Mouse (Mus musculus): ENCODE data around the gene Aktip. TPM values are rescaled to one million over a fixed set of nuclear protein-coding genes. Genes with fewer than 3 reads are reported as not detected.

The Aktip gene
- total and polyA plus RNA-seq, 2 experiments from 2014 or later = 133 TPM

GRCm38 (mm10) chr8:91170152-91170551 is 29.6 kb downstream of the Aktip start:
- ATAC-seq (ENCODE audit: low FRiP score) = no peak
- Histone ChIP-seq H3K27me3 (ENCODE audit: insufficient read depth, low read length) (no peaks in the 10 kb centered on the region), H3K9ac (replicated peaks; ENCODE audit: low read length, poor library complexity, severe bottlenecking) (no peak overlapping the region), H3K9me3 (ENCODE audit: low read length) (0 out of 2 replicates have a peak, but pooled peaks cover 2% of the 10 kb centered on the region), H3K27ac (ENCODE audit: low read depth, low read length) (peak overlapping the region; percentile 55; the same call in 1 of the 2 replicates), H3K4me2 (ENCODE audit: low read depth, low read length, poor library complexity, severe bottlenecking) (no peak overlapping the region), H3K4me1 (ENCODE audit: insufficient read depth, low read length) (peaks cover 13% of the 10 kb centered on the region; the same call in 1 of the 2 replicates), H3K36me3 (ENCODE audit: insufficient read depth, low read length) (no peaks in the 10 kb centered on the region), H3K4me3 (ENCODE audit: low read depth, low read length) (no peak overlapping the region)
- TF ChIP-seq CTCF (IDR thresholded peaks at IDR 0.05) = no peak
- 77% methylated on average over 6 of the region's 6 CpGs for WGBS
- no peak for DNase-seq (ENCODE audit: low spot score)

GRCm38 (mm10) chr8:91159959-91160800 is 39.6 kb downstream of the Aktip start:
- H3K9me3 ChIP-seq (ENCODE audit: low read length) = no peaks in the 10 kb centered on the region
- 30% methylated on average over 15 of the region's 15 CpGs for WGBS
- no peak for TF ChIP-seq CTCF (IDR thresholded peaks at IDR 0.05)
- H3K36me3 ChIP-seq (ENCODE audit: insufficient read depth, low read length) = no peaks in the 10 kb centered on the region
- DNase-seq (ENCODE audit: low spot score) (peak; percentile 19), ATAC-seq (ENCODE audit: low FRiP score) (peak; percentile 13; the same call in 1 of the 2 replicates)
- H3K27ac ChIP-seq (ENCODE audit: low read depth, low read length) = no peak overlapping the region
- H3K4me3 ChIP-seq (ENCODE audit: low read depth, low read length) = no peak overlapping the region
- H3K27me3 ChIP-seq (ENCODE audit: insufficient read depth, low read length) = no peaks in the 10 kb centered on the region
- no peak overlapping the region for H3K9ac ChIP-seq (replicated peaks; ENCODE audit: low read length, poor library complexity, severe bottlenecking)
- no peaks in the 10 kb centered on the region; the same call in 1 of the 2 replicates for H3K4me1 ChIP-seq (ENCODE audit: insufficient read depth, low read length)
- no peak overlapping the region for H3K4me2 ChIP-seq (ENCODE audit: low read depth, low read length, poor library complexity, severe bottlenecking)

GRCm38 (mm10) chr8:91158617-91159016 is 41.2 kb downstream of the Aktip start:
- DNase-seq (ENCODE audit: low spot score) = no peak
- H3K36me3 ChIP-seq (ENCODE audit: insufficient read depth, low read length) = no peaks in the 10 kb centered on the region
- H3K9me3 ChIP-seq (ENCODE audit: low read length) = no peaks in the 10 kb centered on the region
- no peaks in the 10 kb centered on the region; the same call in 1 of the 2 replicates for H3K4me1 ChIP-seq (ENCODE audit: insufficient read depth, low read length)
- no peak for ATAC-seq (ENCODE audit: low FRiP score)
- H3K4me3 ChIP-seq (ENCODE audit: low read depth, low read length) = no peak overlapping the region
- WGBS = 95% methylated on average over 10 of the region's 10 CpGs
- no peak for TF ChIP-seq CTCF (IDR thresholded peaks at IDR 0.05)
- H3K4me2 ChIP-seq (ENCODE audit: low read depth, low read length, poor library complexity, severe bottlenecking) = no peak overlapping the region
- H3K27me3 ChIP-seq (ENCODE audit: insufficient read depth, low read length) = no peaks in the 10 kb centered on the region
- no peak overlapping the region for H3K27ac ChIP-seq (ENCODE audit: low read depth, low read length)
- H3K9ac ChIP-seq (replicated peaks; ENCODE audit: low read length, poor library complexity, severe bottlenecking) = no peak overlapping the region

- 51% methylated on average over 6 of the region's 6 CpGs for WGBS
- Histone ChIP-seq H3K9ac (replicated peaks; ENCODE audit: low read length, poor library complexity, severe bottlenecking) (no peak overlapping the region), H3K27ac (ENCODE audit: low read depth, low read length) (no peak overlapping the region), H3K27me3 (ENCODE audit: insufficient read depth, low read length) (no peaks in the 10 kb centered on the region), H3K4me1 (ENCODE audit: insufficient read depth, low read length) (no peaks in the 10 kb centered on the region; the same call in 1 of the 2 replicates), H3K9me3 (ENCODE audit: low read length) (no peaks in the 10 kb centered on the region), H3K4me3 (ENCODE audit: low read depth, low read length) (no peak overlapping the region), H3K36me3 (ENCODE audit: insufficient read depth, low read length) (no peaks in the 10 kb centered on the region), H3K4me2 (ENCODE audit: low read depth, low read length, poor library complexity, severe bottlenecking) (no peak overlapping the region)
- TF ChIP-seq CTCF (IDR thresholded peaks at IDR 0.05) = peak; percentile 49
- ATAC-seq (ENCODE audit: low FRiP score) = no peak
- DNase-seq (ENCODE audit: low spot score) = peak; percentile 5
Measured at GRCm38 (mm10) chr8:91154564-91154963, 45.2 kb downstream of the Aktip start.

GRCm38 (mm10) chr8:91153831-91154230 is 45.9 kb downstream of the Aktip start:
- no peaks in the 10 kb centered on the region for H3K27me3 ChIP-seq (ENCODE audit: insufficient read depth, low read length)
- ATAC-seq (ENCODE audit: low FRiP score) (no peak), DNase-seq (ENCODE audit: low spot score) (no peak)
- no peaks in the 10 kb centered on the region for H3K36me3 ChIP-seq (ENCODE audit: insufficient read depth, low read length)
- no peak overlapping the region for H3K9ac ChIP-seq (replicated peaks; ENCODE audit: low read length, poor library complexity, severe bottlenecking)
- no peaks in the 10 kb centered on the region for H3K4me1 ChIP-seq (ENCODE audit: insufficient read depth, low read length)
- WGBS = 83% methylated on average over 3 of the region's 3 CpGs
- no peaks in the 10 kb centered on the region for H3K9me3 ChIP-seq (ENCODE audit: low read length)
- H3K27ac ChIP-seq (ENCODE audit: low read depth, low read length) = no peak overlapping the region
- H3K4me2 ChIP-seq (ENCODE audit: low read depth, low read length, poor library complexity, severe bottlenecking) = no peak overlapping the region
- H3K4me3 ChIP-seq (ENCODE audit: low read depth, low read length) = no peak overlapping the region
- peak; percentile 41 for TF ChIP-seq CTCF (IDR thresholded peaks at IDR 0.05)

GRCm38 (mm10) chr8:91151531-91151930 is 48.2 kb downstream of the Aktip start:
- H3K9me3 ChIP-seq (ENCODE audit: low read length) = no peaks in the 10 kb centered on the region
- no peaks in the 10 kb centered on the region for H3K27me3 ChIP-seq (ENCODE audit: insufficient read depth, low read length)
- no peak overlapping the region for H3K4me2 ChIP-seq (ENCODE audit: low read depth, low read length, poor library complexity, severe bottlenecking)
- H3K4me1 ChIP-seq (ENCODE audit: insufficient read depth, low read length) = no peaks in the 10 kb centered on the region
- no peak overlapping the region for H3K4me3 ChIP-seq (ENCODE audit: low read depth, low read length)
- TF ChIP-seq CTCF (IDR thresholded peaks at IDR 0.05) = no peak
- WGBS = 90% methylated on average over 7 of the region's 7 CpGs
- DNase-seq (ENCODE audit: low spot score) (no peak), ATAC-seq (ENCODE audit: low FRiP score) (no peak)
- H3K9ac ChIP-seq (replicated peaks; ENCODE audit: low read length, poor library complexity, severe bottlenecking) = no peak overlapping the region
- no peak overlapping the region for H3K27ac ChIP-seq (ENCODE audit: low read depth, low read length)
- H3K36me3 ChIP-seq (ENCODE audit: insufficient read depth, low read length) = no peaks in the 10 kb centered on the region

Data from midbrain, postnatal 0 days (tissue).